8 mouse cellular contexts compared by ENCODE assay signal in the genomic region with DNA sequence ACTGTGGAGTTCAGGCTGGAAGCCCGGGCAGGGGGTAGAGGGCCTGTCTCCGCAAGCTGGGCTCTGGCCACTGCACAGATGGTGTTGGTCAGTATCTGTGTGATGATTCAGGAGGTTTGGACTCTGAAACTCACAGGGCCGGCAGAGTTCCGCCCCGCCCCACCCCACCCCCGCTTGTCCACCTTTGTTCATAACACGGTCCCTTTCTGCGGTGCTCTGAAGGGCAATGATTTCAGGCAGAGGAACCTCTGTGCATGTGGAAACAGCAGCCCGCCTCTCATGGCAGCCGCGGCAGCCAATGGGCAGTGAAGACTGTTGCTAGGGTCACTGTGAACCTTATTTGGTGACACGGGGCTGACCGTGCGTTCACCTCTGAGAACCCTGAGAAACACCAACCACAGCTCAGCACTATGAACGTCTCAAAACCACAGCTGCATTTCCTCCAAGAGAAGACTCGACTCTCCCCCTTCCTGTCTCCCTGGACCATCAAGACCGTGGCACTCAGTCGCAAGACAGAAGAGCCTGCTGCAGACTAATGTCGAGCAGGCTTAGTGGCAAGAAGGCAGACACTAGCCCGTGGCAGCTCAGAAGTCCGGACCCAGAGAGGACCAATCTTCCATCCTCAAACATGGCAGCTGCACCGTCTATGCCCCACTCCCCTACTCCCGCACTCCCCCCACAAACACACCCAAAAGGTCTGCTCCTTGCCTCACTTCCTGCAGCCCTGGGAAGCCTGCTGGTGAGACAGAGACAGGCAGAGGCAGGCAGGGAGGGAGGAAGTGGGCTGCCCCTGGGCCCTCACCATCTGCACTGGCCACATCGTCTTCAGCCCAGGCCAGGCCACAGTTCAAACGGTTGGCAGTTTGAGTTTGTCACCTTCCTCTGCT. TPM values are rescaled to one million over a fixed set of nuclear protein-coding genes. Genes with fewer than 3 reads are reported as not detected.
DNase-seq lines count a peak whose midpoint lies in the region; ATAC-seq and TF ChIP-seq lines count a peak whose summit lies in the region.

No protein-coding gene starts in this region.

- peak; percentile 60 to 70 for DNase-seq in heart, adult 18-20 months
- peak; percentile 75 to 84 for DNase-seq in lung, postnatal 4 days
- DNase-seq in thymus, postnatal 0 days (ENCODE audit: low spot score), result peak; percentile 81
- DNase-seq in right cerebral cortex, adult 2 months (ENCODE audit: low spot score in 2 of 2), result no peak

- 0 out of 2 replicates have a peak overlapping the region, but pooled peaks have one; percentile 13 for H3K9ac ChIP-seq in ES-Bruce4 (ENCODE audit: low read depth, poor library complexity, severe bottlenecking)
- H3K9ac ChIP-seq in kidney, embryonic 16.5 days (replicated peaks; ENCODE audit: low read length), result peak overlapping the region; percentile 12; the same call in 1 of the 2 replicates

- peak overlapping the region; percentile 72 for H3ac ChIP-seq in C2C12 (ENCODE audit: control insufficient read depth, insufficient read length, low read depth)

- H3K79me3 ChIP-seq in C2C12 (ENCODE audit: low read depth), result no peaks in the 10 kb centered on the region

- H3K27me3 ChIP-seq in C2C12 (ENCODE audit: control insufficient read depth, insufficient read depth, insufficient read length) (no peaks in the 10 kb centered on the region), ES-Bruce4 (ENCODE audit: control insufficient read depth, insufficient read depth, low read length, poor library complexity, severe bottlenecking) (no peaks in the 10 kb centered on the region)
- no peaks in the 10 kb centered on the region for H3K27me3 ChIP-seq in kidney, embryonic 16.5 days (ENCODE audit: insufficient read depth, low read length)

- no peaks in the 10 kb centered on the region for H3K9me3 ChIP-seq in ES-Bruce4 (replicated peaks; ENCODE audit: control insufficient read depth, insufficient read depth, low read length, poor library complexity, severe bottlenecking)
- no peaks in the 10 kb centered on the region for H3K9me3 ChIP-seq in kidney, embryonic 16.5 days (ENCODE audit: low read length)

- no peaks in the 10 kb centered on the region for H3K79me2 ChIP-seq in C2C12 (ENCODE audit: control insufficient read depth, insufficient read depth)

- 33% methylated on average over 25 of the region's 25 CpGs for WGBS in kidney, embryonic 16.5 days

- peak; percentile 74 for ATAC-seq in kidney, embryonic 16.5 days (ENCODE audit: low FRiP score, low TSS enrichment)
- ATAC-seq in erythroblast, adult 5-6 weeks (replicated peaks; ENCODE audit: low FRiP score, poor library complexity, severe bottlenecking), result no peak

- no peak for TF ChIP-seq CTCF in C2C12 (IDR thresholded peaks at IDR 0.05; ENCODE audit: control insufficient read depth, insufficient read depth, insufficient read length)
- no peak for TF ChIP-seq CTCF in ES-Bruce4 (IDR thresholded peaks at IDR 0.05; ENCODE audit: low read depth, low read length)

- no peak for TF ChIP-seq POLR2A in ES-Bruce4 (IDR thresholded peaks at IDR 0.05; ENCODE audit: insufficient read depth, low read length)

- H3K4me2 ChIP-seq in kidney, embryonic 16.5 days (replicated peaks; ENCODE audit: low read depth, low read length), result peak overlapping the region; percentile 28

- peaks cover 10% of the 10 kb centered on the region for H3K4me1 ChIP-seq in ES-Bruce4 (ENCODE audit: control insufficient read depth, insufficient read depth, low read length)
- H3K4me1 ChIP-seq in kidney, embryonic 16.5 days (ENCODE audit: insufficient read depth, low read length), result peaks cover 38% of the 10 kb centered on the region

- H3K27ac ChIP-seq in ES-Bruce4 (ENCODE audit: insufficient read depth, low read length), result peak overlapping the region; percentile 15; the same call in 1 of the 2 replicates
- peak overlapping the region; percentile 73 for H3K27ac ChIP-seq in kidney, embryonic 16.5 days (ENCODE audit: low read length)

- peak; percentile 46; the same call in 1 of the 2 replicates for TF ChIP-seq EP300 in ES-Bruce4 (IDR thresholded peaks at IDR 0.05; ENCODE audit: insufficient read depth, low read depth, low read length)

- H3K36me3 ChIP-seq in C2C12 (ENCODE audit: control insufficient read depth, insufficient read depth) (no peaks in the 10 kb centered on the region), ES-Bruce4 (ENCODE audit: control insufficient read depth, insufficient read depth, low read length, poor library complexity, severe bottlenecking) (no peaks in the 10 kb centered on the region)
- H3K36me3 ChIP-seq in kidney, embryonic 16.5 days (ENCODE audit: insufficient read depth, low read length), result no peaks in the 10 kb centered on the region

- H3K4me3 ChIP-seq in C2C12 (ENCODE audit: insufficient read depth, poor library complexity, severe bottlenecking), result peak overlapping the region; percentile 12
- peak overlapping the region; percentile 14 for H3K4me3 ChIP-seq in ES-Bruce4 (ENCODE audit: low read depth, low read length)
- H3K4me3 ChIP-seq in kidney, embryonic 16.5 days (ENCODE audit: low read length), result no peak overlapping the region

TF ChIP-seq in C2C12, 6 proteins besides CTCF, POLR2A, EP300 and RAD21:
- TF ChIP-seq MYOD1 (IDR thresholded peaks at IDR 0.05; ENCODE audit: control insufficient read depth, insufficient read length, low read depth) (peak; percentile 16), MYOG (IDR thresholded peaks at IDR 0.05; ENCODE audit: control insufficient read depth, extremely low read depth, insufficient read length) (no peak)

RNA-seq across cellular contexts. Expression of a gene that starts 21.9 kb away (rescaled TPM):
- polyA plus RNA-seq in C2C12 (2012; fragmentation: generic; extraction: Trizol), result 0.18 TPM
- not detected in 2 replicates for polyA plus RNA-seq in ES-Bruce4 (2011; ENCODE audit: insufficient read depth, insufficient read length, low read depth, missing spikeins)
- total RNA-seq in heart, adult 18-20 months (2021), result under 1 TPM in 1 of 2 experiments, not detected in 1; 0.30 TPM
- 0.27 and 0.30 TPM in 2 replicates for polyA plus RNA-seq in kidney, embryonic 16.5 days (2015; fragmentation: Nextera tagmentation; extraction: Ambion mirVana)
- polyA plus RNA-seq in thymus, postnatal 0 days (2015; fragmentation: Nextera tagmentation; extraction: Ambion mirVana), result 0.94 and 1.2 TPM in 2 replicates
- total RNA-seq in erythroblast, adult 5-6 weeks (2015; ENCODE audit: low replicate concordance), result not detected in 2 replicates
- not detected in 2 replicates for total RNA-seq in erythroblast, adult 5-6 weeks (2017; ENCODE audit: low replicate concordance)

RNA-seq across cellular contexts. Expression of a gene that starts 25.1 kb away (rescaled TPM):
- polyA plus RNA-seq in C2C12 (2012; fragmentation: generic; extraction: Trizol) (26.7 TPM), ES-Bruce4 (2011; ENCODE audit: insufficient read depth, insufficient read length, low read depth, missing spikeins) (75.7 and 90.3 TPM in 2 replicates)
- total RNA-seq in heart, adult 18-20 months (2021), result 10 to 100 TPM; 18.7 to 23.9 TPM
- polyA plus RNA-seq in kidney, embryonic 16.5 days (2015; fragmentation: Nextera tagmentation; extraction: Ambion mirVana), result 16.9 and 17.4 TPM in 2 replicates
- 105 and 114 TPM in 2 replicates for polyA plus RNA-seq in thymus, postnatal 0 days (2015; fragmentation: Nextera tagmentation; extraction: Ambion mirVana)
- total RNA-seq in erythroblast, adult 5-6 weeks (2015; ENCODE audit: low replicate concordance), result 8.8 and 17.8 TPM in 2 replicates
- 15.9 and 22.7 TPM in 2 replicates for total RNA-seq in erythroblast, adult 5-6 weeks (2017; ENCODE audit: low replicate concordance)

Comparison
In these comparisons a context has a peak if more than half of its experiments do, and no peak if none do; other contexts are left out.
1. DNase-seq: peak in heart, adult 18-20 months (2 of 2), lung, postnatal 4 days (2 of 2) and thymus, postnatal 0 days (single experiment); none in right cerebral cortex, adult 2 months (0 of 2).